Mouse (Mus musculus): ENCODE data around the gene Atp6v1c2.
A peak's percentile ranks its signal among the peaks of the same experiment; 100 is the strongest.

The Atp6v1c2 gene

DNA sequence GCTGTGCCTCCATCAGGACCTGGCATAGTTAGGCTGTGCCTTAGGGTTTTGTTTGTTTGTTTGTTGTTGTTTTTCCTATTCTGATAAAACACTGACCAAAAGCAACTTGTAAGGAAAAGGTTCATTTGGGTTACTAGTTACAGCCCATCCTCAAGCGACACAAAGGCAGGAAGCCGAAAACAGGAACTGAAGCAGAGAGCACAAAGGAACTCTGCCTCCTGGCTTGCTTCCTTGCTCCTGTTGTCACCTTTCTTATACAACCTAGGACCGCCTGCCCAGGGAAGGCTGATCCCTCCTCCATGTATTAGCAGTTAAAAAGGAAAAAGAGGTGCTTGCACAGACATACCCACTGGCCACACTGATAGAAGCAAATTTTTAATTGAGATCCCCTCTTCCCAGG, 65.3 kb downstream of the Atp6v1c2 start:
- no peak for DNase-seq (ENCODE audit: extremely low read depth, insufficient read length, low spot score)

DNA sequence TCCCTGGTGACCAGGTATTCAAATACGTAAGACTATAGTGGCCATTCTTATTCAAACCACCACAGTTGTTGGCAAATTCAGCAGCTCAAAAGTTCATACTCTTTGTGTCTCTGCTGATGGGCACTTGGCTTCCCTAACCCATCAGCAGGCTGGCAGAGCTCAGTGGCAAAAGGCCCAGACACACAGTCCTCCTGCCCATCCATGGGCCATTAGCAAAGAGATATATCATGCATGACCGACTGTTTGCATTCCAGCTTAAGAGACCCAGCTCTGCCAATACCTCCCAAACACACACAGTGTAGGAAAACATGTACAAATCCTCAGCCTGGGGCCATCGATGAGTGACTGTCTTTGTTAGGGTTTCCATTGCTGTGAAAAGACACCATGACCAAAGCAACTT, 68.2 kb downstream of the Atp6v1c2 start:
- DNase-seq (ENCODE audit: extremely low read depth, insufficient read length, low spot score): no peak

DNA sequence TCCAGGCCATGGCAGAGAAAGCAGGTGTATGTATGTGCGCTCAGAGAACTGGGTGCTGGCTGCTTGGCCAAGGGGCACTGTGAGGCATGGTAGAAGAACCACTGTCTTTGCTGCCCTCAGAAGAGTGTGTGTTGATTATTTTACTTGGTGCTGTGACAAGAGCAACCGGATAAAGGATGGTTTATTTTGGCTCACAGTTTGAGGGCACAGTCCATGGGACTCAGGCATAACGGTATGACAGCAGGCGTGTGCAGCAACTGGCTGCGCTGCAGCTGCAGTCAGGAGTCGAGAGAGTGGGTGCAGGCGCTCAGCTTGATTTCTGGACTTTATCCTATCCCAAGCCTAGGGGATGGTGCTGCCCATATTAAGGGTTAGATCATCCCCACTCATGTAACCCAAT, 70.7 kb downstream of the Atp6v1c2 start:
- peak; percentile 76 for DNase-seq (ENCODE audit: extremely low read depth, insufficient read length, low spot score)

DNA sequence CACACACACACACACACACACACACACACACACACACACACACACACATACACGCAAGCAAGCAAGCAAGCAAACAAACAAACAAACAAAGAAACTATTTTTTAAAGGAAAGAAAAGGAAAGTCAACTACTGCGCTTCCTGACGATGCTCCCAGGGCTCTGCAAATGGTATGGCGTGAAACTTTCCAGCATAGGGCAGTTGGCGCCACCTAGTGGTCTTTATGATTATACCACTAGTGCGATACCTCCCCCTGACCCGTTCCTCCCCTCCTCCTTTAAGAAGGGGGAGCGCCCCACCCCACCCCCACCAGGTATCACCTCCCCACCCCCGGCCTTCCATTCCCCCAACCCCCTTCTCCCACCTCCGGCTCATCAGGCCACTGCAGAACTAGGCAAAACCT, 72.3 kb downstream of the Atp6v1c2 start:
- no peak for DNase-seq (ENCODE audit: extremely low read depth, insufficient read length, low spot score)

DNA sequence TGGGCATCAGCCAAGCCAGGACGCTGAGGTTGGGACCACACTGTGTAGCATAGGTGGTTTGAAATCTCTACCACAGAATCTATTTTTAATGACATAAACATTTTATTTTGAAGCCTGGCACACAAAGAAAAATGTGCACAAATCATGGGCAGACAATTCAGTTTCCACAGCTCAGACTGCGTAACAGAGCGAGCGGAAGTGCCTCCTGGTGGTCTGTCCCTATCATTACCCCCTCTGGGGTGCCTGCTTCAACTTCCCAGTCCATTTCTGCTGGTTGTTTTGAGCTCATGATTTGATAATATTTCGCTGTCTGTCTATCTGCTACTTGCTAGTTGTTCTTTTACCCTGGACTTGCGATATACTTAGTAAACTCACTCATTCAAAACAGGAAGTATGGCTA, 73.6 kb downstream of the Atp6v1c2 start:
- no peak for DNase-seq (ENCODE audit: extremely low read depth, insufficient read length, low spot score)

DNA sequence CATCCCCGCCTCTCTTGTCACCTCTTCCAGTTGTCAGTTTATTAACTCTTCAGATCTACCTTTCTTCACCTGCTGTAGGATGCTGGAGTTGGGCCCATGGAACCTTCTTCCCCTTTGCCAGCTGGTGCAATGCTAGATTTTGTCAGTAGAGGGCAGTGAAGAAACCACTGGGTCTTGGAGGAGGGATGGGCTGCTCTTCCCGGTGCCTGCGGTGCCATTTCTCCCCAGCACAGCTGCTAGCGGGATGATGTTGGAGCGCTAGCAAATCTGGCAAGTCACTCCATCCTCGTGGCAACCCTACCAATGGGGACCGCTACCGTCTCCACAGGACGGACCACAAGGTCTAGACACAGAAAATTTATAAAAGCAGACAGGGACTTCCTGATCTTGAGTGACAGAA, 76.1 kb downstream of the Atp6v1c2 start:
- DNase-seq (ENCODE audit: extremely low read depth, insufficient read length, low spot score): no peak

DNA sequence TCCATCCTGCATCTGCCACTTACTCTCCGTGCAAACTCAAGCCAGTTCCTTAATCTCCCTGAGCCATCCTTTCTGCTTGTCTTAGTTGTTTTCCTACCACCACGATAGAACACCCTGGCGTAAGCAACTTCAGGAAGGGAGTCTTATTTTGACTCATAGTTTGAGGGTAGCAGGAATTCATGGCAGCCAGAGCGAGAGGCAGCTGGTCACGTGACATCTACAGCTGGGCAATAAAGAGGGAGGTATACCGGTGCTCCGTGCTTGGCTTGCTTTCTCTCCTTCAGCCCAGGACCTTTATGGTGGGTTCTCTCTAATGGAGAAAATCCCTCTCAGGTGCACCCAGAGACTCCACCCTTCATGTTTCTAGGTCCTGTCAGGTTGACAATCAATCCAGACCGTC, 78.2 kb downstream of the Atp6v1c2 start:
- no peak for DNase-seq (ENCODE audit: extremely low read depth, insufficient read length, low spot score)

DNA sequence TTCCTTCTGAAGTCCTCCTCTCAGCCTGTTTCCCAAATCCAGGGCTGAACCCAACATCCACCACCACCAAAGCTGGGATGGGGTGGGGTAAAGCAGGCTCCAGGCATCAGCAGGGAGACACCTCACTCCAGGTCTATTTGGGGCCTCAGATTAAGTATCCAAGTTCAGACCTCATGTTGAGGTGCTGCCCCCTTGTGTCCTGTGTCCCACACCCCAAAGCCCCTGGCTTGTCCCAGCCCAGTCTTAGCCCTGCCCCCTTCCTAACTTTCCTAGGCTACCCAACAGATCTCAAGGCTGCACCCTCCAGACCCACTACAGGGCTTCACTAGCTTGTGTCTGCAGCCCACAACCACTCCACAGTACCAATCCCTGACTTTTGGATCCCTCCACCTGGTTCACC, 87.1 kb downstream of the Atp6v1c2 start:
- no peak for DNase-seq (ENCODE audit: extremely low read depth, insufficient read length, low spot score)

DNA sequence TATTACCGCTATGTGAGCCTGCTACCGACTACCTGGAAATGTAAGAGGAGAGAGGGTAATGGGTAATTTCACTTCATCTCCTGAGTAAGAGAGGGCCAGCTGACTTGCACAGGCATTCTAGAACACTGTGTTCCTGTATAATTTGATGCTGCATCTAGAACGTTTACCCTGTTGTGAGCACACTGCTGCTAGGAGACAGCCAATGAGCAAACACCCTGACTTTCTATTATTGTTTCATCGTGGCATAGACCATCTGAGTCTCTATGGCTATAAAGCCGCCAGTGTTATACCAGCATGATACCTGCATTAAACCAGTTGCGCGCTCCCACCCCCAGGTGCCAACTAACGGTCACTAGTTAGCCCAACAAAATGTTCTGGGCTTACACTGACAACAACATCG, 87.5 kb downstream of the Atp6v1c2 start:
- DNase-seq (ENCODE audit: extremely low read depth, insufficient read length, low spot score): no peak

DNA sequence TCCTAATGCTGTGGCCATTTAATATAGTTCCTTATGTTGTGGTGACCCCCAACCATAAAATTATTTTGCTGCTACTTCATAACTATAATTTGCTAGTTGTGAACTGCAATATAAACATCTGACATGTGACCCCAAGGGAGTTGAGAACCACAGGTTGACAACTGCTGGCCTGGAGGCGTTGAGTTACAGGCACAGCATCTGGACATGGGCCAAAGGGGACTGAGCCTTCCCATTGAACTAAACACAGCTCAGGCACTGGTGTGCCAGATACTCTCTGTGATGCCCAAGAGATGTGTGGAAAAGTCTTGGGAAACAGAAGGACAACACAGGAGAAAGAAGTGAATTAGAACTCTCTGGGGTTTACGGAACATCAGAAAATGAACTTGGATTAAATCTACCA, 88.1 kb downstream of the Atp6v1c2 start:
- no peak for DNase-seq (ENCODE audit: extremely low read depth, insufficient read length, low spot score)

DNA sequence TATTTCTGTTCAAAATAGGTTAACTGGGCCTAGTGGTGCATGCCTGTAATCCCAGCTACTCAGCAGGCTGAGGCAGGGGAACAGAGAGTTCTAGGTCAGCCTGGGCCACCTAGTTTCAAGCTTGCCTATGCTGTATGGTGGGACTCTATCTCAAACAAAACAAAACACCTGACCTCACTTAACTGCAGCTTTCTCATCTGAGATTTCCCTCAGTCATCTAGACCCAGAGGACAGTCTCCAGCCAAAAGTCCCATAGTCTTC, 89.8 kb downstream of the Atp6v1c2 start:
- DNase-seq (ENCODE audit: extremely low read depth, insufficient read length, low spot score): no peak

DNA sequence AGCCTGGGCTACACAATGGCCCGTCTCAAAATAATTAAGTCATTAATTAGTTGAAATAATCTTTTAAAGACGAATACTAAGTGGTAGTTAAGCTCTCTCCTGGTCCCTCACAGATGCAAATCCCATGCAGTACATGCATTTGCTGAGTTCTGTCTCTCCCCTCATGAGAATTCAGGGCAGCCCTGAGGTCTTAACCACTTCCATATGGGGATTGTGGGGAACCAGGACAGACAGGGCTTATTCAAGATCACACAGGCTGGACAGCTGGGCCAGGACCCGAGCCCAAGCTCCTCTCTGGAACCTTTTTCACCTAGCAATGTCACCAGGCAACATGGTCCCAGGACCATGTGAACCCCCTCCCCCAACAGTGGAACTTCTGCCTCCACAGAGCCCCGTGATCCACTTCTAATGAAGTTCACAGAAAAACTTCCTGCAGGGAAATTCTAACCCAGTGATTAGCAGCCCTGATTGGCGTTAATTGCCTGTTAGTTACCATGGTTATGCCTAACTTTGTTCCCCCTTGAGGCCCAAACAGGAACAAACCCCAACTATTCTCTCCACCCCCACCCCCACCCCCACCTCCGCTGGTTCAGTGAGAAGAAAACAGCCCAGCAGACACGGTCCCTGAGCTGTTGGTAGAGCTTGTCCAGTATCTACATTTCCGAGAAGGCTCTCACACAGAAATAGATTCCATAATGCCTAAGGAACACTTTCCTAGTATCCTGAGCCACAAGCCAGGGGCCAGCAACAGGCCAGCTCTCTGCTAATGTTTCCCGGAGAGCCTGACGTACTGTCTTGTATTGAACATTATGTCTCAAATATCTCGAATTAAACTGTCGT, 90.4 kb downstream of the Atp6v1c2 start:
- no peak for DNase-seq (ENCODE audit: extremely low read depth, insufficient read length, low spot score)

DNA sequence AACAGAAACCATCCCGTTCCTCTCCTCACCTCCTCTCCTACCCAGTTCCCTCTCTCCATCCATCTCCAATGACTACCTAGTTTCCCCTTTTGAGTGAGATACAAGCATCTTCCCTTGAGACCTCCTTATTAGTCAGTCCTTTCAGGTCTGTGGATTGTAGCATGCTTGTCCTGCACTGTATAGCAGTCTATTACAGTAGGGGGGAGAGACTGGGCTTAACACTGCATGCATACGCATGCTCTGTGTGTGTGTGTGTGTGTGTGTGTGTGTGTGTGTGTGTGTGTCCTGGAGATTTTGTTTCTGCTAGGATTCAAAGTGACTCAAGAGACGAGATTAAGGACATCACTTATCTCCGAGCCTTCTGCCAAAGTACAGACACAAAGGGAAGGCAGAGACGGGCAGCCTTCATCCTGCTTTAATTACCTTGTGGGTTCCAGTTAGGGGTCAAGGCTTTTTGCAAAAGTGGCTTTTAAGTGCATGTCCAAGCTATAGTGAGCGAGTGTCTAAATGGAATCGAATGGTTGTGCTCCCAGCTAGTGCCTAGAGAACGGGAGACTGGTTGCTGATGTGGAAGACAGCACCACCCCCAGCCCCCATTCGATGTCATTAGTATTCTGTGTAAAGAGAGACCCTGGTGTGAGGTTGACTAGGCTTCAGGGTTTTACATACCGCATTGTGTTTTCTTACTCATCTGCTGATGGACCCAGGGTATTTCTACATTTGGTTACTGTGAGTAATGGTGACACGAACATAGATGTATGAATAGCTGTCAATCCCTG, 93.4 kb downstream of the Atp6v1c2 start:
- DNase-seq (ENCODE audit: extremely low read depth, insufficient read length, low spot score): no peak
